Mouse (Mus musculus) stomach, postnatal 0 days (tissue): Measurements from ENCODE around the gene Padi3. TPM values are rescaled to one million over a fixed set of nuclear protein-coding genes. Genes with fewer than 3 reads are reported as not detected.

ENCODE experiments used
- ATAC-seq: fragments of 200-750 bp; cut with Nextera tagmentation; 2 replicates; pipeline ENCODE4 v1.8.0; 2017; ENCODE audit not compliant: low FRiP score, low TSS enrichment
- DNase-seq: peaks from one replicate; pipeline ENCODE4 v3.0.0-alpha.2; 2016; ENCODE audit warnings: low spot score
- H3K27ac ChIP-seq: fragments of 300-500 bp; sonication (generic); replicated peaks from 2 replicates; pipeline ENCODE4 v1.5.1; 2014; ENCODE audit warnings: mild to moderate bottlenecking, control low read depth
- H3K27me3 ChIP-seq: fragments of 300-500 bp; sonication (generic); 2 replicates; pipeline ENCODE4 v1.6.1; 2014; ENCODE audit warnings: low read length; ENCODE audit not compliant: control insufficient read depth, insufficient read depth
- H3K36me3 ChIP-seq: fragments of 300-500 bp; sonication (generic); 2 replicates; pipeline ENCODE4 v1.6.1; 2014; ENCODE audit warnings: low read length, mixed read lengths; ENCODE audit not compliant: control insufficient read depth, insufficient read depth
- H3K4me1 ChIP-seq: fragments of 300-500 bp; sonication (generic); replicated peaks from 2 replicates; pipeline ENCODE4 v1.6.1; 2014; ENCODE audit warnings: antibody characterized with exemption; ENCODE audit not compliant: control insufficient read depth, insufficient read depth
- H3K4me2 ChIP-seq: fragments of 300-500 bp; sonication (generic); replicated peaks from 2 replicates; pipeline ENCODE4 v1.6.1; 2014; ENCODE audit warnings: low read depth, mild to moderate bottlenecking, control low read depth, moderate library complexity
- H3K4me3 ChIP-seq: fragments of 300-500 bp; sonication (generic); 2 replicates; pipeline ENCODE4 v1.5.1; 2014; ENCODE audit warnings: low read depth, low read length, control low read depth
- H3K9ac ChIP-seq: fragments of 300-500 bp; sonication (generic); 2 replicates; pipeline ENCODE4 v1.6.1; 2014; ENCODE audit warnings: mild to moderate bottlenecking, low read length, control low read depth, mixed read lengths
- H3K9me3 ChIP-seq: fragments of 300-500 bp; sonication (generic); 2 replicates; pipeline ENCODE4 v1.6.1; 2016; ENCODE audit warnings: low read length; ENCODE audit not compliant: control insufficient read depth
- CTCF ChIP-seq: IDR thresholded peaks from 2 replicates; pipeline ENCODE4 v1.5.1; 2016; ENCODE audit warnings: antibody characterized with exemption, low read depth, mild to moderate bottlenecking, moderate library complexity
- EP300 ChIP-seq: optimal IDR thresholded peaks from 2 replicates; pipeline ENCODE3; 2016; ENCODE audit warnings: antibody characterized with exemption
- WGBS: fragments of 180-500 bp; shearing (Covaris S2); extraction: QIAGEN DNeasy Blood & Tissue Kit; methylation state at CpG from one replicate; pipeline ENCODE4 v1.1.7; 2014; 5-methylcytosine and 5-hydroxymethylcytosine counted together
- polyA plus RNA-seq: library from polyadenylated mRNA; unstranded; fragments of >200 nt; fragmentation: Nextera tagmentation; extraction: Ambion mirVana; gene quantifications from 2 replicates; pipeline ENCODE4 v1.2.1, GENCODE M21; 2015

Gene Padi3
- polyA plus RNA-seq, 1 experiment from 2014 or later: 0.02 TPM

- no peak overlapping the region for H3K4me2 ChIP-seq
- WGBS: 54% methylated on average over 8 of the region's 8 CpGs
- no peaks in the 10 kb centered on the region for H3K36me3 ChIP-seq
- TF ChIP-seq CTCF: no peak
- no peak for TF ChIP-seq EP300
- ATAC-seq (no peak), DNase-seq (no peak)
- H3K27ac ChIP-seq: no peak overlapping the region
- H3K4me1 ChIP-seq: no peaks in the 10 kb centered on the region
- no peaks in the 10 kb centered on the region for H3K27me3 ChIP-seq
- no peaks in the 10 kb centered on the region for H3K9me3 ChIP-seq
- H3K9ac ChIP-seq: no peak overlapping the region
- H3K4me3 ChIP-seq: no peak overlapping the region
These were observed 43.2 kb upstream of the Padi3 start for GRCm38 (mm10) chr4:140853626-140854025.

- Histone ChIP-seq H3K27ac (no peak overlapping the region), H3K27me3 (no peaks in the 10 kb centered on the region), H3K36me3 (no peaks in the 10 kb centered on the region), H3K4me1 (no peaks in the 10 kb centered on the region), H3K4me2 (no peak overlapping the region), H3K9ac (no peak overlapping the region), H3K4me3 (no peak overlapping the region), H3K9me3 (no peaks in the 10 kb centered on the region)
- DNase-seq (no peak), ATAC-seq (no peak)
- 75% methylated on average over 11 of the region's 11 CpGs for WGBS
- no peak for TF ChIP-seq EP300
- TF ChIP-seq CTCF: no peak
These were observed 38.9 kb upstream of the Padi3 start for GRCm38 (mm10) chr4:140849310-140849709.

GRCm38 (mm10) chr4:140845666-140846065 is 35.2 kb upstream of the Padi3 start, which contains the start of gene Padi1:
Gene Padi1 (minus strand): TSS chr4:140845778.
- H3K4me2 ChIP-seq: no peak within 1 kb of the TSS; the same call in 1 of the 2 replicates
- H3K9ac ChIP-seq: no peak within 1 kb of the TSS
- peak; percentile 65 for DNase-seq
- H3K9me3 ChIP-seq: no peaks in the 10 kb centered on the region
- no peak for ATAC-seq
- no peak within 1 kb of the TSS for H3K4me3 ChIP-seq
- H3K27ac ChIP-seq: no peak within 1 kb of the TSS
- H3K4me1 ChIP-seq: no peaks in the 10 kb centered on the region
- TF ChIP-seq EP300 (no peak), CTCF (no peak)
- WGBS: 55% methylated on average over 6 of the region's 6 CpGs
- H3K36me3 ChIP-seq: no peaks in the 10 kb centered on the region
- no peaks in the 10 kb centered on the region for H3K27me3 ChIP-seq

DNA sequence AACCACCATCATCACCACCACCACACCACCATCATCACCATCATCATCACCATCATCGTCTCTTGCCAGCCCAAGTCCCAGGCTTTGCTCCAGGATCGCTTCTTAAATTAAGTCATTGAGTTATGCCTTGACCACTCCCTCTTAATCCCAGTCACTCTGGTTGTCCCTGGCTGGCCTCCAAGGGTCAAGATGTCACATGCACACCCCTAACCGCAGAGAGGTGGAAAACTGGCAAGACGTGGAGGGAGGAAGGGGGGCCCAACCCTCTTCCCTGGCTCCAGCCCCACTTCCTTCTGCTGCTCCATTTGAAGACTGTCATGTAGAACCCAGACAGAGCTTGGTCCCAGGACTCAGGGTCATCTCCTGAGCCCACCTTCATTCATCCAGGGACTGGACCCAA is 34.5 kb upstream of the Padi3 start:
- H3K9me3 ChIP-seq: no peaks in the 10 kb centered on the region
- ATAC-seq (no peak; the same call in 1 of the 2 replicates), DNase-seq (peak; percentile 35)
- H3K4me2 ChIP-seq: no peak overlapping the region
- H3K27me3 ChIP-seq: no peaks in the 10 kb centered on the region
- H3K27ac ChIP-seq: no peak overlapping the region
- H3K36me3 ChIP-seq: no peaks in the 10 kb centered on the region
- no peak overlapping the region for H3K9ac ChIP-seq
- TF ChIP-seq CTCF (no peak), EP300 (no peak)
- 38% methylated on average over 4 of the region's 4 CpGs for WGBS
- H3K4me1 ChIP-seq: no peaks in the 10 kb centered on the region
- no peak overlapping the region for H3K4me3 ChIP-seq

GRCm38 (mm10) chr4:140843670-140844280 is 33.3 kb upstream of the Padi3 start:
- no peaks in the 10 kb centered on the region for H3K9me3 ChIP-seq
- H3K4me1 ChIP-seq: no peaks in the 10 kb centered on the region
- H3K36me3 ChIP-seq: no peaks in the 10 kb centered on the region
- no peaks in the 10 kb centered on the region for H3K27me3 ChIP-seq
- no peak overlapping the region for H3K9ac ChIP-seq
- ATAC-seq (no peak), DNase-seq (no peak)
- H3K27ac ChIP-seq: no peak overlapping the region
- WGBS: 60% methylated on average over 15 of the region's 15 CpGs
- TF ChIP-seq CTCF: no peak
- no peak for TF ChIP-seq EP300
- H3K4me2 ChIP-seq: no peak overlapping the region
- no peak overlapping the region for H3K4me3 ChIP-seq

GRCm38 (mm10) chr4:140842909-140843308 is 32.5 kb upstream of the Padi3 start:
- H3K4me2 ChIP-seq: no peak overlapping the region
- no peaks in the 10 kb centered on the region for H3K9me3 ChIP-seq
- DNase-seq: no peak
- no peak overlapping the region for H3K9ac ChIP-seq
- 53% methylated on average over 1 of the region's 1 CpGs for WGBS
- H3K27ac ChIP-seq: no peak overlapping the region
- no peak for ATAC-seq
- TF ChIP-seq EP300: no peak
- TF ChIP-seq CTCF: no peak
- H3K36me3 ChIP-seq: no peaks in the 10 kb centered on the region
- H3K4me1 ChIP-seq: no peaks in the 10 kb centered on the region
- H3K27me3 ChIP-seq: no peaks in the 10 kb centered on the region
- no peak overlapping the region for H3K4me3 ChIP-seq
